Mouse (Mus musculus): ENCODE results near the gene Tas2r103.

Tas2r103 gene

GRCm38 (mm10) chr6:133037001-133037400, at the start of gene Tas2r103:
Gene Tas2r103 (minus strand): TSS chr6:133037101.
- DNase-seq (ENCODE audit: low spot score): no peak

DNA sequence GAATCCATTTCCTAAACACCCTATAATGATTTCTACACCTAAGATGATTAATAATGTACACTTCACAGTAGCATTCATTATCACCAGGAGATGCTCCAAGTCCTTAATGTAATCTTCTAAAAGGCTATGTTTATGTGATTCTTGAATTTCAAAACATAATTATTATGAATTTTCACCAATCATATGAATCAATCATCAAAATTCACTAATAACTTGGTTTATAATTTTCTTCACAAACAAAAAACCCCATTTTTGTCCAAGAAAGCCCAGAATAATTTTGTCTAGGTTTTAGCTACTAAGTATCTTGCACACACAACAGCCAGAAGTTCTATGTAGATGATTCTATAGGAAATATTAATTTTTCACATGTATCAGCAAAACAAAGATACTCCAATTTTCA, 18.8 kb upstream of the Tas2r103 start, which contains the start of gene Tas2r140:
Gene Tas2r140, minus strand, starts transcription at position 101 of the 400 bp plus-strand sequence.
- no peak for DNase-seq (ENCODE audit: low spot score)
